Mouse (Mus musculus): ENCODE data around the gene Lrig3. TPM values are rescaled to one million over a fixed set of nuclear protein-coding genes. Genes with fewer than 3 reads are reported as not detected.

The Lrig3 gene
- polyA plus RNA-seq, 1 experiment from 2014 or later: 37.0 TPM

- no peaks in the 10 kb centered on the region for H3K9me3 ChIP-seq (ENCODE audit: control insufficient read depth, low read depth, low read length)
- H3K27me3 ChIP-seq (ENCODE audit: control insufficient read depth, insufficient read depth, low read length): no peaks in the 10 kb centered on the region
- H3K4me3 ChIP-seq (ENCODE audit: low read depth, low read length): no peak overlapping the region
- no peak overlapping the region for H3K9ac ChIP-seq (replicated peaks; ENCODE audit: low read depth, low read length)
- H3K27ac ChIP-seq (ENCODE audit: low read length): no peak overlapping the region
- H3K4me2 ChIP-seq (replicated peaks; ENCODE audit: low read depth, low read length): no peak overlapping the region
- H3K36me3 ChIP-seq (ENCODE audit: control insufficient read depth, insufficient read depth, low read length): no peaks in the 10 kb centered on the region
- H3K4me1 ChIP-seq (ENCODE audit: control insufficient read depth, insufficient read depth, low read length): no peaks in the 10 kb centered on the region
- ATAC-seq (ENCODE audit: insufficient number of reproducible peaks, insufficient read depth, low FRiP score, low read depth): no peak
- 50% methylated on average over 7 of the region's 7 CpGs for WGBS
These were observed 63.6 kb downstream of the Lrig3 start for GRCm38 (mm10) chr10:126029441-126030114.

- no peak for ATAC-seq (ENCODE audit: insufficient number of reproducible peaks, insufficient read depth, low FRiP score, low read depth)
- Histone ChIP-seq H3K4me2 (replicated peaks; ENCODE audit: low read depth, low read length) (no peak overlapping the region), H3K4me1 (ENCODE audit: control insufficient read depth, insufficient read depth, low read length) (no peaks in the 10 kb centered on the region), H3K36me3 (ENCODE audit: control insufficient read depth, insufficient read depth, low read length) (no peaks in the 10 kb centered on the region), H3K9me3 (ENCODE audit: control insufficient read depth, low read depth, low read length) (no peaks in the 10 kb centered on the region), H3K9ac (replicated peaks; ENCODE audit: low read depth, low read length) (no peak overlapping the region), H3K27ac (ENCODE audit: low read length) (no peak overlapping the region), H3K4me3 (ENCODE audit: low read depth, low read length) (no peak overlapping the region), H3K27me3 (ENCODE audit: control insufficient read depth, insufficient read depth, low read length) (no peaks in the 10 kb centered on the region)
- WGBS: 52% methylated on average over 3 of the region's 3 CpGs
These were observed 90.9 kb downstream of the Lrig3 start for GRCm38 (mm10) chr10:126056881-126057280.

- Histone ChIP-seq H3K9ac (replicated peaks; ENCODE audit: low read depth, low read length) (no peak overlapping the region), H3K27ac (ENCODE audit: low read length) (no peak overlapping the region), H3K27me3 (ENCODE audit: control insufficient read depth, insufficient read depth, low read length) (no peaks in the 10 kb centered on the region), H3K4me1 (ENCODE audit: control insufficient read depth, insufficient read depth, low read length) (no peaks in the 10 kb centered on the region), H3K4me2 (replicated peaks; ENCODE audit: low read depth, low read length) (no peak overlapping the region), H3K36me3 (ENCODE audit: control insufficient read depth, insufficient read depth, low read length) (no peaks in the 10 kb centered on the region), H3K9me3 (ENCODE audit: control insufficient read depth, low read depth, low read length) (no peaks in the 10 kb centered on the region; the same call in 1 of the 2 replicates), H3K4me3 (ENCODE audit: low read depth, low read length) (no peak overlapping the region)
- no peak for ATAC-seq (ENCODE audit: insufficient number of reproducible peaks, insufficient read depth, low FRiP score, low read depth)
- WGBS: 90% methylated on average over 4 of the region's 4 CpGs
These were observed 96.8 kb downstream of the Lrig3 start for GRCm38 (mm10) chr10:126062812-126063211.

Small RNA genes lying within 50 kb of the gene (microRNA-seq; reads per million reads assigned to microRNA genes)
- gene Gm22183: not detected

Data from stomach, embryonic 14.5 days (tissue).